Mouse (Mus musculus): ENCODE measurements around the gene B3gnt7. TPM values are rescaled to one million over a fixed set of nuclear protein-coding genes. Genes with fewer than 3 reads are reported as not detected.

The B3gnt7 gene
- total and polyA plus RNA-seq, 3 experiments: 0.41 to 0.62 (median 0.57) TPM

DNA sequence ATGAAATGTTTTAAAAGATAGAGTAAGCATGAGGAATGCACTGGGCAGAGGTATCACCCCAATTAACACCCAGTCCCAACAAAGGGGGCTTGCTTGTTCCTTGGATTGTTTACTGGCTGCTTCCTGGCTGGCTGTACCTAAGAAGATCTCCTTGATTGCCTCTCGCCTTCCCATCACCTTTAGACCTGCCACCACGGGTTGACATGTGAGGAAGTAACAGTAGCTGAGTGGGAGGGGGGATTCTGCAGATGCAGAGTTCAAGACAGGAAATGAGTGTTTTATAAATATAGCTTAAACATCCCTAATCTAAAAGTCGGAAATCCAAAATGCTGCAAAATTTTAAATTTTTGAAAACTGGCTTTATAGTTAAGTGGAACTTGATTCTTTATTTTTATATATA is 37.6 kb upstream of the B3gnt7 start:
- Histone ChIP-seq H3K36me3 (ENCODE audit: control insufficient read depth, insufficient read depth, low read length) (no peaks in the 10 kb centered on the region), H3K27ac (no peak overlapping the region), H3K27me3 (ENCODE audit: control insufficient read depth, insufficient read depth, low read length) (no peaks in the 10 kb centered on the region), H3K4me3 (no peak overlapping the region), H3K4me1 (ENCODE audit: control insufficient read depth, insufficient read depth, low read length) (no peaks in the 10 kb centered on the region; the same call in 1 of the 2 replicates), H3K79me2 (replicated peaks; ENCODE audit: control insufficient read depth, insufficient read depth, low read length) (no peaks in the 10 kb centered on the region), H3K9ac (ENCODE audit: low read depth, low read length) (no peak overlapping the region)
- intact Hi-C loops (cut with DNase I): no loop called here
- WGBS: 54% methylated on average over 3 of the region's 3 CpGs
- TF ChIP-seq POLR2A (IDR thresholded peaks at IDR 0.05; ENCODE audit: insufficient read depth, low read depth, low read length) (no peak), EP300 (IDR thresholded peaks at IDR 0.05; ENCODE audit: insufficient read depth, low read depth, low read length) (no peak), CTCF (IDR thresholded peaks at IDR 0.05) (no peak)
- no peak for DNase-seq

DNA sequence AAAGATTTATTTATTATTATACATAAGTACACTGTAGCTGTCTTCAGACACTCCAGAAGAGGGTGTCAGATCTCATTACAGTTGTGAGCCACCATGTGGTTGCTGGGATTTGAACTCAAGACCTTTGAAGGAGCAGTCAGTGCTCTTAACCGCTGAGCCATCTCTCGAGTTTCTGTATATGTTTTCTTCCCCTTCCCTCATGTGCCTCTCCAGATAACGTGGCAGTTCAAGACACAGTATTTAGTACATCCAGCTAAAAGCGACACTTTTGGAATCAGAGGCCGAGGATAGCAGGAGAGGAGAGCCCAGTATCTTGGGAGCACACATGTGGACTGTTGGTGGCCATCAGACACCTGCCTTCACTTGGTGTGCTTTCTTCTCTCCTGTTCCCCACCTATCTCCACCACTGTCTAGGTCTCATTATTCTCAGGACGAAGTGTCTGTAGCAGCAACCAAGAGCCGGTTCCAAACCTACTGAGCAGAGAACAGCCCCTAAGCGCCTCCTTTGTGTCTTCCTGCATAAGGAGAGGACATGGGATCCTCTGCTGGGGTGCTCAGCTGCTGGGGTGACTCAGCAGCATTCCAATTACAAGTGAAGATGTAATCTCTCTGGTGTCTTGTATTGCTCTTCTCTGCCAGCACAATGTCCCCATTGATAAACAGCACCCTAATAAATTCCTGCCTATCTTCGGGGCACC is 34.0 kb upstream of the B3gnt7 start:
- H3K4me1 ChIP-seq (ENCODE audit: control insufficient read depth, insufficient read depth, low read length): no peaks in the 10 kb centered on the region; the same call in 1 of the 2 replicates
- DNase-seq: no peak
- intact Hi-C loops (cut with DNase I): no loop called here
- no peaks in the 10 kb centered on the region for H3K27me3 ChIP-seq (ENCODE audit: control insufficient read depth, insufficient read depth, low read length)
- 82% methylated on average over 9 of the region's 9 CpGs for WGBS
- no peaks in the 10 kb centered on the region for H3K79me2 ChIP-seq (replicated peaks; ENCODE audit: control insufficient read depth, insufficient read depth, low read length)
- no peaks in the 10 kb centered on the region for H3K36me3 ChIP-seq (ENCODE audit: control insufficient read depth, insufficient read depth, low read length)
- no peak overlapping the region for H3K27ac ChIP-seq
- TF ChIP-seq EP300 (IDR thresholded peaks at IDR 0.05; ENCODE audit: insufficient read depth, low read depth, low read length) (no peak), CTCF (IDR thresholded peaks at IDR 0.05) (no peak), POLR2A (IDR thresholded peaks at IDR 0.05; ENCODE audit: insufficient read depth, low read depth, low read length) (no peak)
- no peak overlapping the region for H3K9ac ChIP-seq (ENCODE audit: low read depth, low read length)
- H3K4me3 ChIP-seq: no peak overlapping the region

DNA sequence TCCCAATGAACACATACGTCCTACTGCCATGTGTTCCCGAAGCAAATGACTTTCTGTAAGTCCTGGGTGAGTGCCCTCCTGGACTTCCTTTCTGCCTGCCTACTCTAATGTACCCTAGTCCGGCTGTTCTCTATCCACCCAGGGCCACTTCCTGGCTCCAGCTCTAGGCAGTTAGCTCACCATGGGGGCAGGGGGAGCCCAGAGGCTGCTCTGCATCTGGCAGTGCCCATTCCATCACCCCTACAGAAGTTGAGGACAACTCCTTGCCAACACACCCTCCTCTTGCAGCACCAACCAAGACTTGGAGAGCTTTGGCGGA is 33.5 kb upstream of the B3gnt7 start:
- no peak overlapping the region for H3K4me3 ChIP-seq
- no peak overlapping the region for H3K9ac ChIP-seq (ENCODE audit: low read depth, low read length)
- WGBS: 65% methylated on average over 4 of the region's 4 CpGs
- no peak overlapping the region for H3K27ac ChIP-seq
- no peaks in the 10 kb centered on the region for H3K27me3 ChIP-seq (ENCODE audit: control insufficient read depth, insufficient read depth, low read length)
- H3K36me3 ChIP-seq (ENCODE audit: control insufficient read depth, insufficient read depth, low read length): no peaks in the 10 kb centered on the region
- no peaks in the 10 kb centered on the region for H3K4me1 ChIP-seq (ENCODE audit: control insufficient read depth, insufficient read depth, low read length)
- TF ChIP-seq POLR2A (IDR thresholded peaks at IDR 0.05; ENCODE audit: insufficient read depth, low read depth, low read length) (no peak), CTCF (IDR thresholded peaks at IDR 0.05) (no peak), EP300 (IDR thresholded peaks at IDR 0.05; ENCODE audit: insufficient read depth, low read depth, low read length) (no peak)
- intact Hi-C loops (cut with DNase I): no loop called here
- H3K79me2 ChIP-seq (replicated peaks; ENCODE audit: control insufficient read depth, insufficient read depth, low read length): no peaks in the 10 kb centered on the region
- DNase-seq: no peak

DNA sequence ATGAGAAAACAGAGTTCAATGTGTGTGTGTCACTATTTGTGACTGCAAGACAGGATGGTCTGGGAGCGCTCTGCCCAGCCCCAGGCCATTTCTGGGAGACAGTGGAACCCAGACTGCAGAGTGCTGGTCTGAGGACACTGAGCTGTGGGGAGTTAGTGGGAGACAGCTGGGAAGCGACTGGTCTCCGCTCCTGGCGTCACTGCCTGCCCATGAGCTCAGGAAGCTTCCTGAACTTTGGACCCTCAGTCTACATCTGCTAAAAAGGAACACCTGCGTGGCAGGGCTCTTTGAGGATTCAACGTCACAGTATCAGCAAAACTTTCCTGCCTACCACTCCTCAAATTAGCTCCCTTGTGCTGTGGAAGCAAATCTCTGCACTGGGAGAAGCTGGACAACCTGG is 30.9 kb upstream of the B3gnt7 start:
- intact Hi-C loops (cut with DNase I): no loop called here
- Histone ChIP-seq H3K4me3 (no peak overlapping the region), H3K27ac (no peak overlapping the region), H3K79me2 (replicated peaks; ENCODE audit: control insufficient read depth, insufficient read depth, low read length) (no peaks in the 10 kb centered on the region), H3K27me3 (ENCODE audit: control insufficient read depth, insufficient read depth, low read length) (no peaks in the 10 kb centered on the region), H3K4me1 (ENCODE audit: control insufficient read depth, insufficient read depth, low read length) (no peaks in the 10 kb centered on the region; the same call in 1 of the 2 replicates), H3K36me3 (ENCODE audit: control insufficient read depth, insufficient read depth, low read length) (no peaks in the 10 kb centered on the region), H3K9ac (ENCODE audit: low read depth, low read length) (no peak overlapping the region)
- TF ChIP-seq POLR2A (IDR thresholded peaks at IDR 0.05; ENCODE audit: insufficient read depth, low read depth, low read length) (no peak), CTCF (IDR thresholded peaks at IDR 0.05) (no peak), EP300 (IDR thresholded peaks at IDR 0.05; ENCODE audit: insufficient read depth, low read depth, low read length) (no peak)
- no peak for DNase-seq
- WGBS: 81% methylated on average over 6 of the region's 6 CpGs

DNA sequence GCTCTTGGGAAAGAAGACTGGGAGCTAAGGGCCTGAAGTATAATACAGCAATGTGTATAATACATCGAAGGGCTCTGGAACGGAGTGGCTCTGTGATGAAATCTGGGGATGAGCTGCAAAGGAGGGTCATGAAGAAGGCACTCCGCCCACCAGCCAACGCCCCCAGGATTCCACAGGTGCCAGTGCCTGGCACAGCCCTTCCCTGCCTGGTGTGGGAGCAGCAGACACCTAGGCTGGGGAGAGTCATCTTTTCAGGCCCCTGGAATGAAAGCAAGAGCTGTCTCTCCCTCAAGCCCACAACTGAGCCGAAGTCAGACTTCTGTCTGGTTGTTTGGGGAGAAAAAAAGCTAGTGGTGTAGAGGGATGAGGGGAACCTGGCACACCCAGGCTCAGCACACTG is 25.6 kb upstream of the B3gnt7 start:
- Histone ChIP-seq H3K4me1 (ENCODE audit: control insufficient read depth, insufficient read depth, low read length) (no peaks in the 10 kb centered on the region; the same call in 1 of the 2 replicates), H3K9ac (ENCODE audit: low read depth, low read length) (no peak overlapping the region), H3K4me3 (no peak overlapping the region), H3K79me2 (replicated peaks; ENCODE audit: control insufficient read depth, insufficient read depth, low read length) (no peaks in the 10 kb centered on the region), H3K27me3 (ENCODE audit: control insufficient read depth, insufficient read depth, low read length) (no peaks in the 10 kb centered on the region), H3K27ac (no peak overlapping the region), H3K36me3 (ENCODE audit: control insufficient read depth, insufficient read depth, low read length) (no peaks in the 10 kb centered on the region)
- intact Hi-C loops (cut with DNase I): no loop called here
- DNase-seq: no peak
- no peak for TF ChIP-seq CTCF (IDR thresholded peaks at IDR 0.05)
- TF ChIP-seq EP300 (IDR thresholded peaks at IDR 0.05; ENCODE audit: insufficient read depth, low read depth, low read length): no peak
- no peak for TF ChIP-seq POLR2A (IDR thresholded peaks at IDR 0.05; ENCODE audit: insufficient read depth, low read depth, low read length)
- 89% methylated on average over 5 of the region's 5 CpGs for WGBS

DNA sequence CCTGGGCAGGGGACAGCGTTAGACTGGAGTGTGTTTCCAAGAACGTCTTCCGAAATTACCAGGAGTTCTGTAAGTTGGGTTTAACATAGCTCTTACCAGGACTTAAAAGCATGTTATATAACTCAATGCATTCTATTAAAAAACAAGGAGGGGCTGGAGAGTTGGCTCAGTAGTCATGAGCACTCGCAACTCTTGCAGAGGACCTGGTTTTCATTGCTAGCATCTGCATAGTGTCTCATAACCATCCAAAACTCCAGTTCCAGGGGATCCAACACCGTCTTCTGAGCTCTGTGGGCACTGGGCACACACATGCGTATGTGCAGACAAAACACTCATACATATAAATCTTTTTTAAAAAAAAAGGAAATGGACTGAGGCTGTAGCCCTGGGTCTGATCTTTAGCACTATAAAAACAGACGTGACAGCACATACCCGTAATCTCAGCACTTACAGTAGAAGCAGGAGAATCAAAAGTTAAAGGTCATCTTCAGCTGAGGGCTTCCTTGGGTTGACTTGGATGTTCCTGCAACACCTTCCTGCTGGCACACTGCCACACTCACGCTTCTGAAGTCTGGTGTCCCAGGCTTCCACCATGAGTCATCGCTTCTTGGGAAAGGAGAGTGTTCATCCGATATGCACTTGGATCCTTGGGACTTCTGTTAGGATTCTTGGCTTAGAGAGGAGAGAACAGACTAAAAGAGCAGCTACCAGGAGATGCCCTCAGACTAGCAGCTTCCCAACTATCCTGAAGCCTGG is 20.7 kb upstream of the B3gnt7 start:
- intact Hi-C loops (cut with DNase I): no loop called here
- Histone ChIP-seq H3K79me2 (replicated peaks; ENCODE audit: control insufficient read depth, insufficient read depth, low read length) (no peaks in the 10 kb centered on the region), H3K9ac (ENCODE audit: low read depth, low read length) (no peak overlapping the region), H3K27me3 (ENCODE audit: control insufficient read depth, insufficient read depth, low read length) (no peaks in the 10 kb centered on the region), H3K27ac (no peak overlapping the region), H3K36me3 (ENCODE audit: control insufficient read depth, insufficient read depth, low read length) (no peaks in the 10 kb centered on the region), H3K4me1 (ENCODE audit: control insufficient read depth, insufficient read depth, low read length) (no peaks in the 10 kb centered on the region), H3K4me3 (no peak overlapping the region)
- 57% methylated on average over 11 of the region's 11 CpGs for WGBS
- no peak for DNase-seq
- TF ChIP-seq POLR2A (IDR thresholded peaks at IDR 0.05; ENCODE audit: insufficient read depth, low read depth, low read length) (no peak), EP300 (IDR thresholded peaks at IDR 0.05; ENCODE audit: insufficient read depth, low read depth, low read length) (no peak), CTCF (IDR thresholded peaks at IDR 0.05) (no peak)
